Mouse (Mus musculus) layer of hippocampus, postnatal 25 days (tissue): ENCODE results near the gene Kmt2e. TPM values are rescaled to one million over a fixed set of nuclear protein-coding genes. Genes with fewer than 3 reads are reported as not detected.

ENCODE experiments used
- DNase-seq, 2 experiments: peaks; one replicate each; pipeline ENCODE4 v3.0.0; 2022; ENCODE audit warnings: mixed read lengths in 2 of 2, low spot score in 1 of 2; ENCODE audit errors: extremely low spot score in 1 of 2
- total RNA-seq, 2 experiments: library from RNA; stranded (reverse); gene quantifications; 2 replicates each; pipeline ENCODE4 v1.2.3; 2021

Kmt2e gene
- total RNA-seq, 2 experiments from 2014 or later: 80.8 to 102 TPM

GRCm38 (mm10) chr5:23496933-23497332 lies 62.7 kb downstream of the Kmt2e start:
- no peak for DNase-seq

DNA sequence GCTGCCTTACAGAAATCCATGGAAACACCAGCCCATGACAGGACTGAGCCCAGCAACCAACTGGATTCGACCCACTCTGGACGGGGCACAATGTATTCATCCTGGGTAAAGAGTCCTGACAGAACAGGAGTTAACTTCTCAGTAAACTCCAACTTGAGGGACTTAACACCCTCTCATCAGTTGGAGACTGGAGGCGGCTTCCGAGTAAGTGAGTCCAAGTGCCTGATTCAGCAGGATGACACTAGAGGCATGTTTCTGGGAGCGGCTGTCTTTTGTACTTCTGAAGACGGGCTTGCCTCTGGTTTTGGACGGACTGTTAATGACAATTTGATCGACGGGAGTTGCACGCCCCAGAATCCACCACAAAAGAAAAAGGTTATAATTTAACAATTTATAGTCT lies 63.7 kb downstream of the Kmt2e start:
- no peak for DNase-seq

- DNase-seq: no peak
These were observed 65.0 kb downstream of the Kmt2e start for GRCm38 (mm10) chr5:23499257-23499656.

DNA sequence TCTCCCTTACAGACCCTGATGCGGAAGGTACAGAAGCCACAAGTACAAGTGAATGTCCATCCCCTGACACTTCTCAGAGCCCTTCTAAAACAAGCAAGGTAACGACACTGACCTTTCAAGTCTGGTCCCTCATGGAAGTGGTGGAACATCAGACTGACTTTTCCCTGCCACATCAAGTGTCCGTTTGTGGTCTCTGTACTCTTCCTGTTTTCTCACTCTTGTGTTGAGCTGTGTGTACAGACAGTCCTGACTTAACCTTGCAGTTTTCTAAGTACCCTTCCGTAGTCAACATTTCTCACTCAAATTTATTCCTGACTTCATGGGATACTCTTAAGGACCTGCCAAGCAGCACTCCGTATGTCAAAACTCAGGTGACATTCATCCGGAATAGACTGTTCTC lies 66.5 kb downstream of the Kmt2e start:
- DNase-seq: no peak

DNA sequence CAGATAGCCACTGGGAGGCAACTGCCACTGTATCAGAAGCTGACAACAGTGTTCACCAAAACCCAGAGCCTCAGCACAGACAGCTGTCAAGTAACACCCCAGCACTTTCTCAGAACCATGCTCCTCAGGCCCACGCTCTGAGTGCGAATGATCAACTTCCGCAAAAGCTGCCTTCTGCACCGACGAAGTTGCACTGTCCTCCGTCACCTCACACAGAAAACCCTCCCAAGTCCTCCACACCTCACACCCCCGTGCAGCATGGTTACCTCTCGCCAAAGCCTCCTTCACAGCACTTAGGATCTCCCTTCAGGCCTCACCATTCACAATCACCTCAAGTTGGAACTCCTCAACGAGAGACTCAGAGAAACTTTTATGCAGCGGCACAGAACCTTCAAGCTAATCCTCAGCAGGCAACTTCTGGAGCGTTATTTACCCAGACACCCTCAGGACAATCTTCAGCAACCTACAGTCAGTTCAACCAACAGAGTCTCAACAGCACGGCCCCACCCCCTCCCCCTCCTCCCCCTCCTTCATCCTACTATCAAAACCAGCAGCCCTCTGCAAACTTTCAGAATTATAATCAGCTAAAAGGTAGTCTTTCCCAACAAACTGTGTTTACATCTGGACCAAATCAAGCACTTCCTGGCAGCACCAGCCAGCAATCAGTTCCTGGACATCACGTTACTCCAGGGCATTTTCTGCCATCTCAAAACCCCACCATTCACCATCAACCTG lies 67.5 kb downstream of the Kmt2e start:
- DNase-seq: no peak

GRCm38 (mm10) chr5:23502317-23502937 lies 68.2 kb downstream of the Kmt2e start:
- DNase-seq: no peak

DNA sequence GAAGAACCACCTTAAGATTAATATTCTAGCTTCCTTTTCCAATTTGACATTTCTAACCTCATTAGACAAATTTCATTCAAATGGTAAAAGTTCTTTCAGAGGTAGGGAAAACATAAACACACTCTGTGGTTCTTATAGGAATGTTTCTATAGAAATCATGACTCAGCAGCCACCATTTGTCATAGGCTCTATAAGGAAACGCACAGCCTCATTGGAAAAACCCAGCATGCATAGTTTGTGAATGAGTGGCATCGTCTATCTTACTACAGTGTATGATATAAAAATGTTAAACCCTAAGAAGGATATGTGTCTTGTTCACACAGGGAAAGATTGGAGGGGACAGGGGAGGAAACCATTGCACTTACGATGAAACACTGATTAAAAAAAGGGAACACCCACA lies 71.3 kb downstream of the Kmt2e start:
- DNase-seq: no peak

- DNase-seq: no peak
These were observed 73.0 kb downstream of the Kmt2e start for GRCm38 (mm10) chr5:23507210-23507609.

GRCm38 (mm10) chr5:23508630-23509029 lies 74.4 kb downstream of the Kmt2e start:
- DNase-seq: no peak

- no peak for DNase-seq
These were observed 77.2 kb downstream of the Kmt2e start for GRCm38 (mm10) chr5:23511456-23511855.

GRCm38 (mm10) chr5:23512556-23512955 lies 78.3 kb downstream of the Kmt2e start:
- no peak for DNase-seq

DNA sequence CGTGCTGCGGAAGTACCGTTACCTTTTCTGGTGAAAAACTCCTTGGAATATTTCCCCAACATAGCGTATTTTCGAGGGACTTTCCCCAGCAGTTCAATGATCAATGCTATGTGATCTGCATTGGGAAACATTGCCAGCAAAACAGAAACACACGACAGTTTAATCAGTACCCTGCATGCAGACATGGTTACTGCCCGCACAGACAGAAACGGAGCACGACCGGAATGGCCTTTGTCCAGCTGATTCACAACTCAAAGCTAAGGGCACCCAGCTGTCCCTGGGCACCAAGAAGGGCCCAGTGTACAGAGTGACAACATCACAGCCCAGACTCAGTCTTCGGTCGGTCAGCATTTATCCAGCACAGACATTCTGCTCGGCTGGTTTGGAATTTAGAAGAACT lies 79.2 kb downstream of the Kmt2e start:
- no peak for DNase-seq

DNA sequence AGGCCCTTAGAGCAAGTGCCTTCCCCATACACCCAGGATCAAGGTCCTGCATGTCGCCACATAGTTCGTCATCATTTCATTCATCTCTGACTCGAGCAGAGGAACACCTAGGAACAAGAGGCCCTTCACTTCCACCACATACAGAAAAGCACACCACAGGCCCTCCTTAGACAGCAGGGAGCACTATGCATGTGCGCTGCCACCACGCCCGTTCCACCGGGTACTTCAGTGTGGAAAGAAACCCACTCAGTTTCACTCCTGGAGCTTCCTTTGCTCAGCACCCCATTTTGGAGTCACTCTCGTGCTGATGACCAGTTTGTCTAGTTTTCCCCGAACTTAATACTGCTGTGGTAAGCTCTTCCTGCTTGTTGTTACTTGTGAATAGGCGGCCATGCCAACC lies 80.8 kb downstream of the Kmt2e start:
- no peak for DNase-seq

DNA sequence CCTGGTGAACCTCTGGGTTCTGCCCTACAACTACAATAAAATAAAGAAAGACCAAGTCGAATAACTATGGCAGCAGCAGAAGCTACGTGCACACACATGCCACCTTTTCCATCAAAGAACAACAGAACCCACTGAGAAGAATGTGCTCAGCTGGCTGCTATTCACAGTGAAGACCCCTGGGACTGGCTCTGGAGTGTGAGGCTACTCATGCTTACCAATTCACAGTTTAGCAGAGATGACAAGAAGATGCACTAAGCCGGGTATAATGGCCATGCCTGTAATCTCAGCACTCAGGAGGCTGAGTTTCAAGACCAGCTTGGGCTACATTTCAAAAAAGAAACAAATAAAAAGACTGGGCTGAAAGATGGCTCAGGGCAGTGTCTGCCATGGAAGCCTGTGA lies 82.7 kb downstream of the Kmt2e start:
- DNase-seq: no peak

DNA sequence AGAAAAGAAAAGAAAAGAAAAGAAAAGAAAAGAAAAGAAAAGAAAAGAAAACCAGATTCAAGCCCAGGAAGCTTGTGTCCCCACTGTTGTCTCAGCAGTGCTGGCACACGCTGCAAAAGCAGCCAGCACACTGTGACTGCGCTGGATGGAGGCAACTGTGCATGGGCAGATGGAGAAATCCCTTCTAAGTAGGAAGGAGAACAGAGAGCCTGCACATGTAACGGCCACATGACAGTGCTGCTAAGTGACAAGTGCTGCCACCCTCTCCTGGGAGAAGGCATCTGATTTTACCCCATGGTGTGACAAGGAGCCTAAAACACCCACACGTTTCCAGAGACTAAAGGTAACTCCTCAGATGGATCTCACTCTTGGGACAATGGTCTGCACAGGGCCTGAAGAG lies 83.6 kb downstream of the Kmt2e start:
- DNase-seq: no peak

GRCm38 (mm10) chr5:23518673-23519072 lies 84.4 kb downstream of the Kmt2e start:
- no peak for DNase-seq

GRCm38 (mm10) chr5:23519679-23520078 lies 85.4 kb downstream of the Kmt2e start:
- DNase-seq: no peak

DNA sequence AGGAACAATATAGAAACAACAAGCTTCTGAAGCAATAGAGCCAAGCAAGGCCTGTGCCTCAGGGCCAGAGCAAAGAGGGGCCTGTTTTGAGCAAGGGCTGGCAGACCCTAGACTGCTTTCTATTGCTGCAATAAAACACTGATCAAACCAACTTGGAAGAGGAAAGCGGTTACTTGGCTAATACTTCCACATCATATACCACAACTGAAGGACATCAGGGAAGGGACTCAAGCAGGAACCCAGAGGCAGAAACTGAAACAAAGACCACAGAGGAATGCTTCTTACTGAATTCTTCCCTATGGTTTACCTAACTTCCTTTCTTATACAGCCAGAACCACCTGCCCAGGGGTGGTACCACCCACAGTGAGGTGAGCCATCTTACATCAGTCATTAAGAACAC lies 87.4 kb downstream of the Kmt2e start:
- no peak for DNase-seq

GRCm38 (mm10) chr5:23523936-23524335 lies 89.7 kb downstream of the Kmt2e start:
- DNase-seq: no peak

GRCm38 (mm10) chr5:23524621-23525020 lies 90.4 kb downstream of the Kmt2e start:
- no peak for DNase-seq

GRCm38 (mm10) chr5:23531100-23531499 lies 96.9 kb downstream of the Kmt2e start:
- DNase-seq: no peak

- no peak for DNase-seq
These were observed 97.4 kb downstream of the Kmt2e start for GRCm38 (mm10) chr5:23531541-23532096.
